Mouse (Mus musculus): ENCODE results near the gene 1110065P20Rik. TPM values are rescaled to one million over a fixed set of nuclear protein-coding genes. Genes with fewer than 3 reads are reported as not detected.

1110065P20Rik gene
- total RNA-seq, 2 experiments from 2014 or later: 18.4 to 23.0 TPM

DNA sequence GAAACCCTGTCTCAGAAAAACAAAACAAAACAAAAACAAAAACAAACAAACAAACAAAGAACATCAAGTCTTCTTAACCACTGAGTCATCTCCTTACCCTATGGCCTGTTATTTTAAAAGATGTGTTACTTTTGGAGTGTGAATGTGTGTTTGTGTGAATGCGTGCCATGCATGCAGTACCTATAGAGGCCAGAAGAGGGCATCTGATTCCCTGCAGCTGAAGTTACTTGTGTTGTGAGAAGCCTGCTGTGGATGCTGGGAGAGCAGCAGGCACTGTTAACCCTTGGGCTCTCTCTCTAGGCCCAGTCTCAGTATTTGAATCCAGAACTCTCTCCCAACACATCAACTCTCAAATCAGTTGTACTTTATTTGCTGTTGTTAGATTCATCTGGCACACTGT lies 21.7 kb upstream of the 1110065P20Rik start:
- TF ChIP-seq CTCF (IDR thresholded peaks at IDR 0.05): peak; percentile 15; the same call in 1 of the 2 replicates
- Histone ChIP-seq H3K4me3 (no peak overlapping the region), H3K27ac (no peak overlapping the region)
- no peak for DNase-seq
- intact Hi-C loops (cut with DNase I): no loop called here

GRCm38 (mm10) chr4:124861283-124862188 lies 10.5 kb upstream of the 1110065P20Rik start, which contains the start of gene Maneal:
Gene Maneal, minus strand, starts transcription at chr4:124862171.
- DNase-seq: no peak
- intact Hi-C loops (cut with DNase I): no loop called here
- TF ChIP-seq CTCF (IDR thresholded peaks at IDR 0.05): no peak
- H3K27ac ChIP-seq: no peak within 1 kb of the TSS
- peak within 1 kb of the TSS; percentile 67 for H3K4me3 ChIP-seq

- H3K4me3 ChIP-seq: no peak overlapping the region
- H3K27ac ChIP-seq: no peak overlapping the region
- intact Hi-C loops (cut with DNase I): no loop called here
- peak; percentile 66 for DNase-seq
- no peak for TF ChIP-seq CTCF (IDR thresholded peaks at IDR 0.05)
Measured at GRCm38 (mm10) chr4:124860446-124860845, 9.4 kb upstream of the 1110065P20Rik start.

GRCm38 (mm10) chr4:124858370-124858769 lies 7.4 kb upstream of the 1110065P20Rik start:
- H3K27ac ChIP-seq: no peak overlapping the region
- intact Hi-C loops (cut with DNase I): loop anchor here (10.0 kb wide), 1 partner anchor 226 kb away; the partner anchor contains the start of gene Meaf6
- DNase-seq: no peak
- TF ChIP-seq CTCF (IDR thresholded peaks at IDR 0.05): no peak
- H3K4me3 ChIP-seq: no peak overlapping the region

DNA sequence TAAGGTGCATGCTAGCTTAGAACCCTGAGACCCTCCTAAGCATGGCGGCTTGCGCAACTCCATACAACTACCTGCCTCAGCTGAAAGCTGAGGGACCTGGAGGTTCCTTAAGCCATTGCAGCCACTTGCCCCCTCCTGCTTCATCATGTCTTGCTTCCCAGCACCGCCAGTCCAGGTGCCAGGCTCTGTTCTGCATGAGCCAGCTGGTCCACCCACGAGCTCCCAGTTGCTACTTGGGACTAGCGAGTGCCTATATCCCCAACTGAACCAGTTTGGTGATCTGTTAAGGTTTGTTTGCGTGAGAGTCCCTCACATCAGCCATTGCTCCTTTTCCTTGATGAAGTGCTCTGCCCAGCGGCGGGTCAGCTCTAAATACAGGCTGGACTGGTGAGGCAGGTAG lies 5.3 kb upstream of the 1110065P20Rik start:
- no peak for DNase-seq
- TF ChIP-seq CTCF (IDR thresholded peaks at IDR 0.05): no peak
- Histone ChIP-seq H3K27ac (no peak overlapping the region), H3K4me3 (no peak overlapping the region)
- intact Hi-C loops (cut with DNase I): loop anchor here (10.0 kb wide), 1 partner anchor 229 kb away; the partner anchor contains the start of gene Meaf6

- DNase-seq: peak; percentile 96
- TF ChIP-seq CTCF (IDR thresholded peaks at IDR 0.05): peak; percentile 55
- Histone ChIP-seq H3K4me3 (peak within 1 kb of the TSS; percentile 96), H3K27ac (peak within 1 kb of the TSS; percentile 94)
- intact Hi-C loops (cut with DNase I): loop anchor here (10.0 kb wide), 1 partner anchor 234 kb away; the partner anchor contains the start of gene Meaf6
Measured at GRCm38 (mm10) chr4:124850261-124850913, 609 bp downstream of the 1110065P20Rik start, which contains the start of gene Yrdc. Gene Yrdc, plus strand, starts transcription at chr4:124850679.

GRCm38 (mm10) chr4:124849631-124850260 lies 1.2 kb downstream of the 1110065P20Rik start:
- H3K27ac ChIP-seq: peak overlapping the region; percentile 94
- intact Hi-C loops (cut with DNase I): loop anchor here (2.0 to 10.0 kb wide), 4 partner anchors 88 to 235 kb away; partner anchors contain the start of genes 9930104L06Rik, Cdca8, Meaf6 and Sf3a3
- TF ChIP-seq CTCF (IDR thresholded peaks at IDR 0.05): no peak
- peak; percentile 55 for DNase-seq
- peak overlapping the region; percentile 96 for H3K4me3 ChIP-seq

GRCm38 (mm10) chr4:124847573-124847972 lies 3.4 kb downstream of the 1110065P20Rik start:
- Histone ChIP-seq H3K4me3 (no peak overlapping the region), H3K27ac (no peak overlapping the region)
- peak; percentile 85 for DNase-seq
- intact Hi-C loops (cut with DNase I): loop anchor here (1.0 to 5.0 kb wide), 3 partner anchors 45 to 95 kb away; partner anchors contain the start of genes 9930104L06Rik, Cdca8 and Mtf1
- TF ChIP-seq CTCF (IDR thresholded peaks at IDR 0.05): no peak; the same call in 1 of the 2 replicates

DNA sequence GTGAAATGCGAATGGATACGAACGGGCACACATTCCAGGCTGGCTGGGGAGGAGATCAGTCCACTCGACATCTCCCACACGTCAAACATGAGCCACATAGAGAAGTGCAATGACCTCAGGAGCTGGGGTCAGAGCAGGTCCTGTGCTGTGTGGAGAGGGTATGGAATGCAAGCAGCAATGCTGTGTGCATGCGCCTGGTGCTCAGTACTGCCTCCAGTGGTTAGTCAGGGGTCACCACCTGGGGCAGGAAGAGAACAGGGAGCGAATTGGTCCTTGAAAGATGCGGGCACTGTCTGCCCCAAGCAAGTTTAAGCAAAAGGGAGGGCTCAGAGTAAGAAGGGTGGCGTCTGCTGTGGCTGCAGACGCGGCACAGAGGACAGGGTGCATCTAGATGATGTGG lies 7.5 kb downstream of the 1110065P20Rik start:
- H3K27ac ChIP-seq: no peak overlapping the region
- no peak for DNase-seq
- no peak overlapping the region for H3K4me3 ChIP-seq
- peak; percentile 71 for TF ChIP-seq CTCF (IDR thresholded peaks at IDR 0.05)
- intact Hi-C loops (cut with DNase I): no loop called here

DNA sequence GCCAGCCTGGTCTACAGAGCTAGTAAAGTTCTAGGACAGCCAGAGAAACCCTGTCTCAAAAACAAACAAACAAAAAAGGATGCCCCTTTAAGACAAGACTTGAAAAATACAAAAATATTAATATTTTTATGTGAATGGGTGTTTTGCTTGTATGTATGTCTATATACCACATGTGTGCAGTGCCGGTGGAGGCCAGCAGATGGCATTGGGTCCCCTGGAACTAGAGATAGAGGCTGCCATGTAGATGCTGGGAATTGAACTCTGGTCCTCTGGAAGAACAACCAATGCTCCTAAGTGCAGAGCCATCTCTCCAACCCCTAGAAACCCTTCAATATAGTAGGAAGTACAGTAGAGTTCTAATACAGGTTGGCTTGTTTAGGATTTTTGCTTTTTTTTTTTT lies 10.0 kb downstream of the 1110065P20Rik start:
- peak; percentile 20; the same call in 1 of the 2 replicates for TF ChIP-seq CTCF (IDR thresholded peaks at IDR 0.05)
- Histone ChIP-seq H3K4me3 (no peak overlapping the region), H3K27ac (no peak overlapping the region)
- DNase-seq: no peak
- intact Hi-C loops (cut with DNase I): no loop called here

- DNase-seq: no peak
- TF ChIP-seq CTCF (IDR thresholded peaks at IDR 0.05): no peak
- no peak overlapping the region for H3K4me3 ChIP-seq
- H3K27ac ChIP-seq: no peak overlapping the region
- intact Hi-C loops (cut with DNase I): no loop called here
Measured at GRCm38 (mm10) chr4:124838035-124838700, 12.8 kb downstream of the 1110065P20Rik start.

GRCm38 (mm10) chr4:124832796-124833195 lies 18.2 kb downstream of the 1110065P20Rik start:
- Histone ChIP-seq H3K27ac (no peak overlapping the region), H3K4me3 (no peak overlapping the region)
- intact Hi-C loops (cut with DNase I): no loop called here
- TF ChIP-seq CTCF (IDR thresholded peaks at IDR 0.05): no peak
- DNase-seq: no peak
